Mouse (Mus musculus): ENCODE measurements around the gene Slc7a6. TPM values are rescaled to one million over a fixed set of nuclear protein-coding genes. Genes with fewer than 3 reads are reported as not detected.

The Slc7a6 gene
- polyA plus RNA-seq, 1 experiment, result 3.7 TPM

DNA sequence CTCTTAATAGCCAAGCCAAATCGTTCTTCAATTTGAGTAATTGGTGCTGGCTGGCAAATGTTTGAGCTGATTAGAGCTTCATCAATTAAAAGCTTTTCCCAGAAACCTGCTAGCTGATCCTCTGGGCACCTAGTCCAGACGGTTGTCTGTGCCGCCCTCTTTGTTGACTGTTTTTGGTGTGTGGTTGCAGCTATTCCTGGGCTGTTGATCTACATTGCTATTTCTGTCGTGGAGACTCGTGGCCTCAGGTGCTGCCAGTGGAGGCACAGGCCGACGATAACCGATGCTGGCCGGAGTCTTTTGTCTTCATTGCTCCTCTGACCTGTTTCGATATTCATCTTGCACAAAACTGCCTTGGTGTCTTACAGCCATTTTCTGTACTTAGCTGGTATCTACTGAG, 10.3 kb upstream of the Slc7a6 start:
- no peak for TF ChIP-seq GATA1 (IDR thresholded peaks at IDR 0.05; ENCODE audit: low read length)

DNA sequence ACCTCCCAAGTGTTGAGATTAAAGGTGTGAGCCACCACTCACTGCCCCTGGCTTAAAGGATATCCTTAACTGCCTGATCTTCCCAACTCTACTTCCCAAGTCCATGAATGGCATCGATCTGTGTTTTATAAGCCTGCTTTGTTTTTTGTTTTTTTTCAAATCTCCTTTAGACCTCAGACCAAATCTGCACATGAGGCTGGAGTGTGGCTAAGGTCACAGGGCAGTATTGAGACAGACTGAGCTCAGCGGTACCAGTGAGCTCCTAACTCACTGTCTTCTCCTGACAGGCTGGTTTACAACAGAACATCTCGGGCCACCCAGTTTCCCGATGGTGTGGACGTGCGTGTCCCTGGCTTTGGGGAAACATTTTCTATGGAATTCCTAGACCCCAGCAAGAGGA, 8.8 kb upstream of the Slc7a6 start:
- TF ChIP-seq GATA1 (IDR thresholded peaks at IDR 0.05; ENCODE audit: low read length), result no peak

DNA sequence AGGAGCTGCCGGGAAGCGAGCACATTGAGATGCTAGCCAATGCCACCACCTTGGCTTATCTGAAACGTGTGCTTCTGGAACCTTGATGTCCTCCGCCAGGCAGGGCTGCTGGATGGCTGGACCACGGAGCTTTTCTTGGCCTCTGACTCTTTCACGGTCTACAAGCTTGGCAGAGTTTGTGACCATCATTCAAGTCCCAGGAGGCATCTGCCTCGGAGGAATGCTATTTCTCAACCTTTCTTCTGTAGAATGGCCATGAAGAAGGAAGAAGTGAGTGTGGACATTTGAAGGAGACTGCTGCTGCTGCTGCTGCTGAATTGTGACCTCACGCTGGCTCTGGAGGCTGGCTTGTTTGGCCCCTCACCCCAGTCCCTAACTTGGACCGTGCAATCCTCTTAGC, 5.4 kb upstream of the Slc7a6 start:
- TF ChIP-seq GATA1 (IDR thresholded peaks at IDR 0.05; ENCODE audit: low read length), result no peak

- TF ChIP-seq GATA1 (IDR thresholded peaks at IDR 0.05; ENCODE audit: low read length), result no peak
These were observed 3.2 kb upstream of the Slc7a6 start for GRCm38 (mm10) chr8:106165460-106165859.

DNA sequence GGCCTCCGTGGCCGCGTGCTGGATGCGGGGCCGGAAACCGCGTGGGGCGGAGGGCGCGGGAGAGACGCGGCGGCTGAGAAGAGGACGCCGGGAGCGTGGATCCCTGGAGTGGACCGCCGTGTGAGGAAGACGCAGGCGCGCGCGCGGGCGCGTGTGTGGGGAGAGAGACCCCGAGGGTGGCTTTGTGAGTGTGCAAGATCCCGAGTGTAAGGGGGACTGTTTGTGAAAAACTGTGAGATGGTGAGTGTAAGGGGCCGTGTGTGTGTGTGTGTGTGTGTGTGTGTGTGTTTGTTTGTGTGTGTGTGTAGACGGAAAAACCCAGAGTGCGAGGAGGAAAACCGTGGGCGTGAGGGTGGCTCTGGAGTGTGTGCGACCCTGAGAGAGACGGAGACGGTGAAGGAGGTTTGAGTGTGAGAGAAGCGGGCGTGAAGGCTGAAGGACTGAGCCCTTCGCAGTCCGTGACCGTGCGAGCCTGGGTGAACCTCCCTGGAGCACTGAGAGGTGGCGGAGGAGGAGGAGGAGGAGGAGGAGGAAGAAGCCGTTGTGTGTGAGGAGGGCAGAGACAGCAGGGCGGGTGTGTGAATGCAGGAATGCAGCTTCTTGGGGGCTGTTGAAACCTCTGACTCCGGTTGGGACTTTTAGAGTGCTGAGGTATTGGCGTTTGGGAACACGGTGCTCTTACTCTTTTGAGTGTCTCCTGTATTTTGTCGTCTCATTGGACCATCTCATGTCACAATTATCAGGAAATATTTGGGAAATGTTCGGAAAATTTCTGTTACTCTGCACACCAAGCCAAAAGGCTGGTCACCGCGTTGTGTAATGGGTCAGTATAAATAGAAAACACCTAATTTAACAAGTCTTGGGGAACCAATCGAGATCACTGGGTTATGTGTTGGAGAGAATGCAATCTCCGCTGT, 618 bp downstream of the Slc7a6 start:
- no peak for TF ChIP-seq GATA1 (IDR thresholded peaks at IDR 0.05; ENCODE audit: low read length)

- TF ChIP-seq GATA1 (IDR thresholded peaks at IDR 0.05; ENCODE audit: low read length), result no peak
These were observed 1.4 kb downstream of the Slc7a6 start for GRCm38 (mm10) chr8:106169934-106170480.

DNA sequence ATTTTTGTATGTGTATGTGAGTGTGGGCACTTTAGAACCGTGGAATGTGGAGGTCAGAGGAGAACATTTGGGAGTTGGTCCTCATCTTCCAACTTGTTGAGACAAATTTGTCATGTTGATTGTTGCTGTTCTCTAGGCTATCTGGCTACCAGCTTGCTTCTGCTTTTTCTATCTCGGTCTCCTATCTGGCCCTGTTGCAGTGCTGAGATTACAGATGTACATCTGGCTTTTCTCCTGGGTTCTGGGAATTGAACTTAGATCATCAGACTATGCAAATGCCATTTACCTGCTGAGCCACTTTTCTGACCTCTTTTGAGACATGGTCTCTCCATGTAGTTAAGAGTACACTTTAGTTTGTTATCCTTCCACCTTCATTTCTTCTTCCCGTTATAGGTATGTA, 4.9 kb downstream of the Slc7a6 start:
- TF ChIP-seq GATA1 (IDR thresholded peaks at IDR 0.05; ENCODE audit: low read length), result no peak

DNA sequence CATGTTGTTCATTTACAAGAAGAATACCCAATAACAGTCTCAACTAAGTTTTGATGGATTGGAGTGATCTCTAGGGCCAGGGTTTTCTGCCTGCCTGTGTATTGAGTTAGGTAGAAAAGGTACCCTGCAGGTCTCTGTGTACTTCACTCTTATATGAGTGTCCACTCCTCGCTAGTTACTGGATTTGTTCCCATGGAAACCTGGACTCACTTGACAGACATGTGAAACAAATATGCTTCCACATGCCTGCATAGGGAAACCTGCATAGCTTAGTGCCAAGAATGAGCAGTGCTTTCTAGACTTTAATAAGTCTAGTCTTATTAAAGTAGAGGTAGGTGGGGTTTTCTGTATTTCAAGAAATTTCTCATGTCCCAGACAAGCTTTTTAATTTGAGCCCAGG, 8.2 kb downstream of the Slc7a6 start:
- no peak for TF ChIP-seq GATA1 (IDR thresholded peaks at IDR 0.05; ENCODE audit: low read length)

- no peak for TF ChIP-seq GATA1 (IDR thresholded peaks at IDR 0.05; ENCODE audit: low read length)
These were observed 8.9 kb downstream of the Slc7a6 start for GRCm38 (mm10) chr8:106177594-106177993.

- TF ChIP-seq GATA1 (IDR thresholded peaks at IDR 0.05; ENCODE audit: low read length), result no peak
These were observed 9.8 kb downstream of the Slc7a6 start for GRCm38 (mm10) chr8:106178428-106178827.

GRCm38 (mm10) chr8:106185628-106186270, 17.1 kb downstream of the Slc7a6 start:
- no peak for TF ChIP-seq GATA1 (IDR thresholded peaks at IDR 0.05; ENCODE audit: low read length)

DNA sequence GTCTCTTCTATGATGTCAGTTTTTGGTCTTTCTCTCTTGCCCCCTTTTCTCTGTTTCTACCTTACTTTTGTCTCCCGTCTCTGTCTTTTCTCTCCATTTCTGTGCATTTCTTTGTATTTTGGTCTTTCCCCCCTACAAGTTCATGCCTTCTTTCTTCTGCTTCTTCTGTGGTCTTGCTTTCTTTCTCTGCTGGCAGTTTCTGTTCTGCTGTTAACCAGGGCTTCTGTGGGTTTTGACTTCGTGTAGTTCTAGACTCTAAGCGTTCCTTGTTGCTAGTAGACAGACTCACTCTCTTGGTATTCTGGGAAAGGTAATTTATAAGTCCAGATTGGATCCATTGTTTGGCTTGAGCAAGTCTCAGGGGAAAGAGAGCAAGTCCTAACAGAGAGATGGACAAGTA, 17.7 kb downstream of the Slc7a6 start:
- TF ChIP-seq GATA1 (IDR thresholded peaks at IDR 0.05; ENCODE audit: low read length), result no peak

GRCm38 (mm10) chr8:106189162-106189561, 20.5 kb downstream of the Slc7a6 start:
- no peak for TF ChIP-seq GATA1 (IDR thresholded peaks at IDR 0.05; ENCODE audit: low read length)

- TF ChIP-seq GATA1 (IDR thresholded peaks at IDR 0.05; ENCODE audit: low read length), result peak; percentile 63
These were observed 23.0 kb downstream of the Slc7a6 start for GRCm38 (mm10) chr8:106191639-106192038.

DNA sequence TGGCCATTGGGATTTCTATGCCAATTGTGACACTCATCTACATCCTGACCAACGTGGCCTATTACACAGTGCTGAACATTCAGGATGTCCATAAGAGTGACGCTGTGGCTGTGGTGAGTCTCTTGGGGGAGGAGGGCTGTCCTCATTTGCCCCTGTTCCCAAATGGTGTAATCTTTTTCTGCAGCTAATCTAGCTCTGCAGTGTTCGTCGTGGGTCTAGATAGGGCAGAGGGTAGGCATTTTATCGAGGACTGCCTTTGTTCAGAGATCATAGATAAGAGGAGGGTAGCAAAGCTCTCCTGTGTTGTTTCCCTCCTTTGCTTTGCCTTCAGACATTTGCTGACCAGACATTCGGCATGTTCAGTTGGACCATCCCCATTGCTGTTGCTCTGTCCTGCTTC, 24.5 kb downstream of the Slc7a6 start:
- TF ChIP-seq GATA1 (IDR thresholded peaks at IDR 0.05; ENCODE audit: low read length), result peak; percentile 90

GRCm38 (mm10) chr8:106194062-106194461, 25.4 kb downstream of the Slc7a6 start:
- TF ChIP-seq GATA1 (IDR thresholded peaks at IDR 0.05; ENCODE audit: low read length), result no peak
